Mouse (Mus musculus) kidney, embryonic 16.5 days (tissue): ENCODE measurements around the gene Abtb2. TPM values are rescaled to one million over a fixed set of nuclear protein-coding genes. Genes with fewer than 3 reads are reported as not detected.

ENCODE experiments used
- ATAC-seq: fragments of 200-750 bp; cut with Nextera tagmentation; 2 replicates; pipeline ENCODE4 v1.8.0; 2017; ENCODE audit warnings: moderate TSS enrichment; ENCODE audit not compliant: low FRiP score, low TSS enrichment
- H3K27ac ChIP-seq: fragments of 300-500 bp; sonication (generic); 2 replicates; pipeline ENCODE4 v1.5.1; 2014; ENCODE audit warnings: low read length
- H3K27me3 ChIP-seq: fragments of 300-500 bp; sonication (generic); 2 replicates; pipeline ENCODE4 v1.6.1; 2014; ENCODE audit warnings: low read length, control low read depth, mixed read lengths; ENCODE audit not compliant: insufficient read depth
- H3K36me3 ChIP-seq: fragments of 300-500 bp; sonication (generic); 2 replicates; pipeline ENCODE4 v1.6.1; 2014; ENCODE audit warnings: low read length, control low read depth, mixed read lengths; ENCODE audit not compliant: insufficient read depth
- H3K4me1 ChIP-seq: fragments of 300-500 bp; sonication (generic); 2 replicates; pipeline ENCODE4 v1.6.1; 2014; ENCODE audit warnings: low read length, control low read depth, mixed read lengths; ENCODE audit not compliant: insufficient read depth
- H3K4me2 ChIP-seq: fragments of 300-500 bp; sonication (generic); replicated peaks from 2 replicates; pipeline ENCODE4 v1.6.1; 2014; ENCODE audit warnings: low read depth, low read length
- H3K4me3 ChIP-seq: fragments of 300-500 bp; sonication (generic); 2 replicates; pipeline ENCODE4 v1.5.1; 2014; ENCODE audit warnings: mild to moderate bottlenecking, low read length
- H3K9ac ChIP-seq: fragments of 300-500 bp; sonication (generic); replicated peaks from 2 replicates; pipeline ENCODE4 v1.6.1; 2014; ENCODE audit warnings: low read length
- H3K9me3 ChIP-seq: fragments of 300-500 bp; sonication (generic); 2 replicates; pipeline ENCODE4 v1.6.1; 2016; ENCODE audit warnings: low read length, control low read depth
- WGBS: fragments of 180-500 bp; shearing (Covaris S2); extraction: QIAGEN DNeasy Blood & Tissue Kit; methylation state at CpG from one replicate; pipeline ENCODE4 v1.1.7; 2014; 5-methylcytosine and 5-hydroxymethylcytosine counted together
- polyA plus RNA-seq: library from polyadenylated mRNA; unstranded; fragments of >200 nt; fragmentation: Nextera tagmentation; extraction: Ambion mirVana; gene quantifications from 2 replicates; pipeline ENCODE4 v1.2.1, GENCODE M21; 2015

Gene Abtb2
- polyA plus RNA-seq, 1 experiment from 2014 or later: 9.3 TPM

DNA sequence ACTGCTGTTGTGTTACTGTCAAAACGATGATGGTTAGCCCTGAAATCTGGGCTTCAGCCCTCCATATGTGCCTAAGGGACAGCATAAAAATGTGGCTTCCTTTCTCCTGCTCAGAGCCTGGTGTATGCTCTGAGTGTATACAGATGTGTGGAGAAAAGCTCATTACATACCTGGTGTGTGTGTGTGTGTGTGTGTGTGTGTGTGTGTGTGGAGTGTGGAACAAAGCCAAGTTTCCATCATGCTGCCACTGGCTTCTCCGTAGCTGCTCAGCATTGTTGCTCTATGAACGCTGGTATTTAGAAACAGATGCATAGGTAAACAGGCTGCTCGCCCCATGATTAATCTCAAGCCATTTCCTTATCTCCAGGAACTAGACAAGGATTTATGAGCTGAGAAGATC, 137.8 kb downstream of the Abtb2 start:
- H3K4me3 ChIP-seq: no peak overlapping the region
- H3K27me3 ChIP-seq: no peaks in the 10 kb centered on the region
- no peaks in the 10 kb centered on the region for H3K9me3 ChIP-seq
- H3K36me3 ChIP-seq: peaks cover 2% of the 10 kb centered on the region; the same call in 1 of the 2 replicates
- no peak for ATAC-seq
- H3K9ac ChIP-seq: no peak overlapping the region
- no peak overlapping the region for H3K4me2 ChIP-seq
- H3K27ac ChIP-seq: no peak overlapping the region
- 64% methylated on average over 4 of the region's 4 CpGs for WGBS
- H3K4me1 ChIP-seq: peaks cover 9% of the 10 kb centered on the region

DNA sequence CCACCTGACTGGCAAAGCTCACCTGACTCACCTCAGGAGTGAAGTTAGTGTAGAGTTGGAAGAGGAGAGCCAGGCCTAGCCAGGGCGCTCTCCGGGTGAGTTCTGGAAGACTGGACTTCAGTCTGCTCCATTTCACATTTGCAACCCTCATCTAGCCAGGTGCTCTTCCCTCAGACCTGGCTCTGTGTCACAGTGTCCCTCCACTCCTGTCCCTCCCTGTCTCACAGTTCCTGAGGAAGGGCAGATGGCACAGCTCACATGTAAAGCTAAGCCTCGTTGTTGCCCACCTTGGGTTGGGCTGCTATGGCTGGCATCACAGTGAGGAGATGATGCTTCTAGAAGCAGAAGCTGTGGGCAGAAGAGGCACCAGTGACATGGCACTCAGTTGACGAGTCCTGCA, 139.7 kb downstream of the Abtb2 start:
- Histone ChIP-seq H3K9ac (no peak overlapping the region), H3K4me1 (peaks cover 9% of the 10 kb centered on the region), H3K27ac (no peak overlapping the region), H3K4me3 (no peak overlapping the region), H3K27me3 (no peaks in the 10 kb centered on the region), H3K9me3 (no peaks in the 10 kb centered on the region), H3K36me3 (peaks cover 2% of the 10 kb centered on the region; the same call in 1 of the 2 replicates), H3K4me2 (no peak overlapping the region)
- ATAC-seq: no peak
- WGBS: 66% methylated on average over 4 of the region's 4 CpGs

- H3K4me2 ChIP-seq: no peak overlapping the region
- H3K27me3 ChIP-seq: no peaks in the 10 kb centered on the region
- peaks cover 2% of the 10 kb centered on the region; the same call in 1 of the 2 replicates for H3K36me3 ChIP-seq
- H3K27ac ChIP-seq: no peak overlapping the region
- WGBS: 23% methylated on average over 11 of the region's 11 CpGs
- ATAC-seq: peak; percentile 88
- peaks cover 9% of the 10 kb centered on the region for H3K4me1 ChIP-seq
- no peak overlapping the region for H3K9ac ChIP-seq
- H3K4me3 ChIP-seq: no peak overlapping the region
- no peaks in the 10 kb centered on the region for H3K9me3 ChIP-seq
Observed at GRCm38 (mm10) chr2:103706226-103706625, 140.1 kb downstream of the Abtb2 start.

- Histone ChIP-seq H3K4me1 (peaks cover 9% of the 10 kb centered on the region), H3K9me3 (no peaks in the 10 kb centered on the region), H3K27ac (no peak overlapping the region), H3K4me3 (no peak overlapping the region), H3K9ac (no peak overlapping the region), H3K4me2 (no peak overlapping the region), H3K27me3 (no peaks in the 10 kb centered on the region), H3K36me3 (peaks cover 2% of the 10 kb centered on the region; the same call in 1 of the 2 replicates)
- 85% methylated on average over 6 of the region's 6 CpGs for WGBS
- ATAC-seq: no peak
Observed at GRCm38 (mm10) chr2:103707056-103707776, 141.1 kb downstream of the Abtb2 start.

DNA sequence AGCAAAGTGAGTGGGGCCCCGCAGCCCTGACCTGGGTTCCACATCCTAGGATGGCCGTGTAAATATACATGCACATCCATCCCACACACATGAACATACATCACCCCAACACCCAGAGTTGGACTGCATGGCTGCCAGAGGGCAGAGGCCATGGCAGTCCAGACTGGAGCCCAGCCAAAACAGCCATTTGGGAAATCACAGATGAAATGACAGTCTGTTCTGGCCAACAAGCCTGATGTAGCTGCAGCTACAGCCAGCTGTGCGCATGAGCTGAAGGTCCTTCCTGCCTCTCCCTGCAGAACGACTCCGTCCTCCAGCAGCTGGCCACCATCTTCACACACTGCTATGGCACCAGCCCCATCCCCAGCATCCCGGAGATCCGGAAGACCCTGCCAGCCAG, 144.7 kb downstream of the Abtb2 start:
- Histone ChIP-seq H3K4me2 (no peak overlapping the region), H3K9me3 (no peaks in the 10 kb centered on the region), H3K36me3 (no peaks in the 10 kb centered on the region; the same call in 1 of the 2 replicates), H3K27ac (no peak overlapping the region), H3K4me1 (peaks cover 8% of the 10 kb centered on the region), H3K27me3 (no peaks in the 10 kb centered on the region), H3K4me3 (no peak overlapping the region), H3K9ac (no peak overlapping the region)
- 67% methylated on average over 7 of the region's 7 CpGs for WGBS
- peak; percentile 47; the same call in 1 of the 2 replicates for ATAC-seq

DNA sequence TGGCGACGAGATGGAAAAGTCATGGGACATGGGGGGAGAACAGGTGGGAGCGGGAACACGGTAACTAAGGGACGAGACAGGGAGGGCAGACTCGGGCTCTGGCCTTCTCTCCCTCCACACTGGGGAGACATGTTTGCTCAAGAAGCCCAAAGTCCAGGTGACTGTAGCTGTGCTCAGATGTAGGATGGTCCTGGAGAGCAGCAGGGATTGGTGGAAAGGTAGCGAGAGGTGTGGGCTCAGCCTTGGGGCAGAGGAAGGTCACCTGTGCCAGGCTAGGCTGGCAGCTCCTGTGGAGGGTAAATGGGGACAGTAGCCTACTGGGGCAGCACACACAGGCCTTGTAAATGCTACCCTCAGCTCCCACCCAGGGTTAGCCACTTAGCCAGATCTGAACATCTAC, 147.7 kb downstream of the Abtb2 start:
- 77% methylated on average over 7 of the region's 7 CpGs for WGBS
- Histone ChIP-seq H3K4me3 (no peak overlapping the region), H3K4me1 (no peaks in the 10 kb centered on the region), H3K9ac (no peak overlapping the region), H3K36me3 (0 out of 2 replicates have a peak, but pooled peaks cover 4% of the 10 kb centered on the region), H3K9me3 (no peaks in the 10 kb centered on the region), H3K27me3 (no peaks in the 10 kb centered on the region), H3K4me2 (no peak overlapping the region), H3K27ac (no peak overlapping the region)
- no peak for ATAC-seq

GRCm38 (mm10) chr2:103714412-103714811, 148.3 kb downstream of the Abtb2 start:
- H3K4me1 ChIP-seq: no peaks in the 10 kb centered on the region
- 82% methylated on average over 4 of the region's 4 CpGs for WGBS
- no peak overlapping the region for H3K4me2 ChIP-seq
- H3K27me3 ChIP-seq: no peaks in the 10 kb centered on the region
- no peak overlapping the region for H3K4me3 ChIP-seq
- 0 out of 2 replicates have a peak, but pooled peaks cover 4% of the 10 kb centered on the region for H3K36me3 ChIP-seq
- ATAC-seq: no peak
- H3K9ac ChIP-seq: no peak overlapping the region
- H3K9me3 ChIP-seq: no peaks in the 10 kb centered on the region
- H3K27ac ChIP-seq: no peak overlapping the region

DNA sequence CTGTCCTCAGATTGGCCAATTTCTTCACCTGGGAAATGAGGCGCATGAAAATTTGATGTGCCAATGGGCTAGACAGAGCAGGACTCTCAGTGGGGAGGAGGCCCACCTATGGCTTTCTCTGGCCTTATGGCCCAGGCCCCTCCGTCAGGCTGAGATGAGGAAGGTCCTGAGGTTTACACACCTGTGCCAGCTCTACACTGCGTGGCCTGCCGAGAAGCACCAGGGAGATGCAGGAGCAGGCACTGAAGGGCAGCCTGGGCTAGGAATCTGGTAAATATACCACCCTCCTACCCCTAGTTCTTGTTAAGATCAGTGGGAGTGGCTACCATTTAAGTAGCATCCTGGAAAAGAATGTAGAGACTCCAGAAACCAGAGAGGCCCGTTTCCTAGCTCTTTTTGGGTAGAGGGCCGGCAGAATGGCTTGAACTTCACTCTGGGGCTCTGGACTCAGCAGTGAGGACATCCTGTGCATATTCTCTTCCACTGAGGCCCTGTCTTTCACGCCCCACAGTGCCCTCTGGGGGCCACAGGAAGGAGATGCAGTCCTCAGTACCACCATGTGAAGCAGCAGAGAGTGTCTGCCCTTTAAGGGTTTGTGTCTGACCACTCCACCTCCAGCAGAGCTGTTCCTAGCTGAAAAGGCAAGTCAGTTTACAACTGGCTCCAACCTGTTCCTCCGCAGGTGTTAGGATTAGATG, 152.6 kb downstream of the Abtb2 start:
- H3K4me1 ChIP-seq: no peaks in the 10 kb centered on the region
- peaks cover 33% of the 10 kb centered on the region for H3K36me3 ChIP-seq
- H3K9me3 ChIP-seq: no peaks in the 10 kb centered on the region
- 63% methylated on average over 8 of the region's 8 CpGs for WGBS
- H3K4me2 ChIP-seq: no peak overlapping the region
- H3K27ac ChIP-seq: no peak overlapping the region
- peak; percentile 80 for ATAC-seq
- no peak overlapping the region for H3K9ac ChIP-seq
- H3K4me3 ChIP-seq: no peak overlapping the region
- H3K27me3 ChIP-seq: no peaks in the 10 kb centered on the region

DNA sequence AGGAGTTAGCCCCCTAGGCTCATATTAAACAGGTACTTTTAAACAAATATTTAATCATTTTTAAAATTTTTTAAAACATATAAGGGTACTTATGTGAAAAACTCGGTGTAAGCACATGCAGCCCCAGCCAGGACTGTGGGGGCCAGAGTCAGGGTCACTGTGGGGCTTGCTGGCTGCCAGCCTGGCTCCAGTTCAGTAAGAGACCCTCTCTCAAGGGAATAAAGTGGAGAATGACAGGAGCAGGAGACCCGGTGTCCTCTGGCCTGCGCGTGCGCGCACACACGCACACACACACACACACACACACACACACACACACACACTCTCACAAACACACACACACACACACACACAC, 153.2 kb downstream of the Abtb2 start:
- H3K9me3 ChIP-seq: no peaks in the 10 kb centered on the region
- ATAC-seq: no peak
- H3K27ac ChIP-seq: no peak overlapping the region
- peaks cover 37% of the 10 kb centered on the region for H3K36me3 ChIP-seq
- H3K4me3 ChIP-seq: no peak overlapping the region
- no peaks in the 10 kb centered on the region for H3K27me3 ChIP-seq
- H3K9ac ChIP-seq: no peak overlapping the region
- no peaks in the 10 kb centered on the region for H3K4me1 ChIP-seq
- H3K4me2 ChIP-seq: no peak overlapping the region
- 90% methylated on average over 7 of the region's 7 CpGs for WGBS

DNA sequence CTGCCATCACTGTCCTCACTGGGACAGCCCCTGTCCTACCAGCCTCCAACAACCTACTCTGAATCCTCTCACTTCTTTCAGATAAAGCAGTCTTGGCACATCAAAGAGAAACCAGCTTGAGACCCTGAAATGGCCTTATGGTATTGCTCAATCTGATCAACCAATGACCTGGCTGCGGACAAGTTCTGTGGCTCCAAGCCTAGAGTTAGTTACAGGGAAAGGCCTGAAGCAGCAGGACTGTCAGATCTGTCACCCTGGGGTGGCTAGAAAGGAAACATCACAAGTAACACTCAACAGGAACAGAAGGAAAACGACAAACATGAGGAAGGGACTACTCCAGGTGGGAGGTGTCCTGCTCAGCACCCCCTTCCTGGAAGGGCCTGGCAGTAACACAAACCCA, 158.4 kb downstream of the Abtb2 start:
- Histone ChIP-seq H3K9ac (no peak overlapping the region), H3K36me3 (peaks cover 53% of the 10 kb centered on the region), H3K4me2 (no peak overlapping the region), H3K4me1 (no peaks in the 10 kb centered on the region), H3K27me3 (no peaks in the 10 kb centered on the region), H3K9me3 (no peaks in the 10 kb centered on the region), H3K27ac (no peak overlapping the region), H3K4me3 (no peak overlapping the region)
- ATAC-seq: no peak
- 91% methylated on average over 2 of the region's 2 CpGs for WGBS
